Mouse (Mus musculus) liver, adult 2 months (tissue): ENCODE measurements around the gene Padi2. TPM values are rescaled to one million over a fixed set of nuclear protein-coding genes. Genes with fewer than 3 reads are reported as not detected.

Source experiments
- DNase-seq: peaks from one replicate; pipeline ENCODE4 v3.0.0-alpha.2; 2011; ENCODE audit warnings: low read depth, low spot score; ENCODE audit errors: extremely low read depth
- H3K27ac ChIP-seq: fragments of 200-500 bp; replicated peaks from 2 replicates; pipeline ENCODE4 v1.5.1; 2012; ENCODE audit warnings: low read depth, mild to moderate bottlenecking, control low read depth, inconsistent platforms, low read length; ENCODE audit not compliant: insufficient read depth
- H3K27me3 ChIP-seq: fragments of 200-500 bp; 2 replicates; pipeline ENCODE4 v1.6.1; 2012; ENCODE audit warnings: mild to moderate bottlenecking, moderate library complexity, low read length, inconsistent platforms; ENCODE audit not compliant: control insufficient read depth, insufficient read depth
- H3K36me3 ChIP-seq: fragments of 200-500 bp; 2 replicates; pipeline ENCODE4 v1.6.1; 2012; ENCODE audit warnings: low read length, inconsistent platforms; ENCODE audit not compliant: control insufficient read depth, insufficient read depth
- H3K4me1 ChIP-seq: fragments of 200-500 bp; 2 replicates; pipeline ENCODE4 v1.6.1; 2011; ENCODE audit warnings: low read length; ENCODE audit not compliant: control insufficient read depth, insufficient read depth
- H3K4me3 ChIP-seq: fragments of 200-500 bp; 2 replicates; pipeline ENCODE4 v1.5.1; 2011; ENCODE audit warnings: low read depth, mild to moderate bottlenecking, control low read depth, low read length, moderate library complexity; ENCODE audit not compliant: insufficient read depth
- H3K79me2 ChIP-seq: fragments of 200-500 bp; 2 replicates; pipeline ENCODE4 v1.6.1; 2012; ENCODE audit warnings: inconsistent platforms, mild to moderate bottlenecking, low read length, moderate library complexity; ENCODE audit not compliant: control insufficient read depth, insufficient read depth
- H3K9ac ChIP-seq: fragments of 200-500 bp; 2 replicates; pipeline ENCODE4 v1.6.1; 2012; ENCODE audit warnings: low read depth, mild to moderate bottlenecking, control low read depth, inconsistent platforms, low read length
- CTCF ChIP-seq: fragments of 200-500 bp; IDR thresholded peaks from 2 replicates; pipeline ENCODE4 v1.5.1; 2011; ENCODE audit warnings: low read depth, low read length, control low read depth
- POLR2A ChIP-seq: fragments of 200-500 bp; IDR thresholded peaks from 2 replicates; pipeline ENCODE4 v1.6.1; 2011; ENCODE audit warnings: low read length, control low read depth; ENCODE audit not compliant: insufficient read depth; ENCODE audit errors: extremely low read depth
- WGBS: fragments of 180-500 bp; shearing (Covaris S2); methylation state at CpG from one replicate; pipeline ENCODE4 v1.1.7; 2018; 5-methylcytosine and 5-hydroxymethylcytosine counted together
- polyA plus RNA-seq: library from polyadenylated mRNA; depleted of rRNA; stranded (reverse); fragments of >200 nt; gene quantifications from 2 replicates; pipeline ENCODE4 v1.2.3, GENCODE M21; 2012
- total RNA-seq: library from RNA; depleted of rRNA; stranded (reverse); fragments of >200 nt; gene quantifications from 2 replicates; pipeline ENCODE4 v1.2.3, GENCODE M21; 2014

Gene Padi2
- total and polyA plus RNA-seq, 2 experiments: 0.09 to 0.21 TPM

DNA sequence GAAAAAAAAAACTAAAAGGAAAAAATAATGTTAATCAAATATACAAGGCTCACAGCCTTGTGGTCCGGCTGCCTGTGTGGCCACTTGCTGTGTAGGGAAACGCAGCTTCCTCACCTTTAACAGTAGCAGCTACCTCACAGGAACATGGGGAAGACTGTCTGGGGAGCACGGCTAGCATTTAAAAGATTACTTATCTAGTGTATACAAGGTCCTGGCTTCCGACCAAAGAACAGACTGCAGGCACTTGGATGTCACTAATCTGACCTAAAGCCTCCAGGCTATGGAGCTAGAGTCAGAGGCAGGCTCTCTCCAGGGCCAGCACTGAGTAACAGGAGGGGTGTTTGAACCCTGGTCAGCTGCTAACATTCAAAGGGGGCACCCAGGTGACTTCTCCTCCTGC, 39.9 kb downstream of the Padi2 start:
- no peak for TF ChIP-seq POLR2A
- Histone ChIP-seq H3K36me3 (no peaks in the 10 kb centered on the region), H3K79me2 (no peaks in the 10 kb centered on the region), H3K4me1 (no peaks in the 10 kb centered on the region), H3K4me3 (no peak overlapping the region), H3K9ac (no peak overlapping the region), H3K27ac (no peak overlapping the region), H3K27me3 (no peaks in the 10 kb centered on the region)
- no peak for DNase-seq
- WGBS: 53% methylated on average over 4 of the region's 4 CpGs

GRCm38 (mm10) chr4:140946580-140947205, 40.5 kb downstream of the Padi2 start:
- H3K79me2 ChIP-seq: no peaks in the 10 kb centered on the region
- H3K9ac ChIP-seq: no peak overlapping the region
- no peaks in the 10 kb centered on the region for H3K36me3 ChIP-seq
- WGBS: 86% methylated on average over 14 of the region's 14 CpGs
- H3K27me3 ChIP-seq: no peaks in the 10 kb centered on the region
- no peaks in the 10 kb centered on the region for H3K4me1 ChIP-seq
- no peak overlapping the region for H3K4me3 ChIP-seq
- no peak for DNase-seq
- TF ChIP-seq POLR2A (no peak), CTCF (no peak)
- H3K27ac ChIP-seq: no peak overlapping the region

DNA sequence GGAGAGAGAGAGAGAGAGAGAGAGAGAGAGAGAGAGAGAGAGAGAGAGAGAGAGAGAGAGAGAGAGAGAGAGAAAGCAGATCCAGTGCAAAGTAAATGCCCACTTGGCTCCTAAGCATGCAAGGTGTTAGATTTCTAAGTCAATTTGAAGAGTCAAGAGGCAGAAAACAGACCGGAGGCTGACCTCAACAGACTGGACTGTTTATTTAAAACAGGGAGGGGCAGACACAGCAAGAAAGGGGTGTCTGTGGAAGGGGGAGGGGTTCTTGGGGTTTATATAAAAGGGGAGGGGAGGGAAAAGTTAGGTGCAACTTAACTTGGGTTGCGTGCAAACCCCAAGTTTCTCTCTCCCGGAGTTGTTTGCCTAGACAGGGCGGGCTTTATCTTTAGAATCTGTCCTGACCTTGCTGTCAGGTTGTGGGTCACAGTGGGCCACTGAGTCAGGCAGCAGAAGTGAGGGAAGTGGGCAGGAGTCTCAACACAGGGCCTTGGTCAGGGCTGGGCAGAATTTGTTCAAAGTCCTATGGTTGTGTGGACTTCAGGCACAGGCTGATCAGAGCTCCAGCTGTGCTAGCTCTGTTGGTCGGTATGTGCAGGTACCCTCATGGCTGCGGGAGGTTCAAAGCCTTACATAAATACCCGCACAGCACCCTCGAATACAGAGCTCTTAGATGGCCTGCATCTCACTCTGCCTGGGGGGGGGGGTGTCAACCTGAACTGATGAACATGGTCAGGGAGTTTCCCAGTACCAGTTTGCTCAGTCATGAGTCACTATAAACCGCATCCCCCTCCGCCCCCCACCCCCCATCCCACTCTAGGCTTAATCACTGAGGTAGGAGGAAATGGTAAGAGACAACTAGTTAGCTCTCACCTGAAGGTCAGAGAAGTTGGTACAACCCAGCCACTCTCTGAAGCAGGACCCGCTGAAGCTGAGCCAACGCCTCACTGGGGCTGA, 41.6 kb downstream of the Padi2 start:
- 80% methylated on average over 12 of the region's 12 CpGs for WGBS
- no peak for DNase-seq
- Histone ChIP-seq H3K9ac (no peak overlapping the region), H3K79me2 (no peaks in the 10 kb centered on the region), H3K4me3 (no peak overlapping the region), H3K36me3 (no peaks in the 10 kb centered on the region), H3K4me1 (no peaks in the 10 kb centered on the region), H3K27me3 (no peaks in the 10 kb centered on the region), H3K27ac (no peak overlapping the region)
- TF ChIP-seq CTCF (no peak), POLR2A (no peak)

DNA sequence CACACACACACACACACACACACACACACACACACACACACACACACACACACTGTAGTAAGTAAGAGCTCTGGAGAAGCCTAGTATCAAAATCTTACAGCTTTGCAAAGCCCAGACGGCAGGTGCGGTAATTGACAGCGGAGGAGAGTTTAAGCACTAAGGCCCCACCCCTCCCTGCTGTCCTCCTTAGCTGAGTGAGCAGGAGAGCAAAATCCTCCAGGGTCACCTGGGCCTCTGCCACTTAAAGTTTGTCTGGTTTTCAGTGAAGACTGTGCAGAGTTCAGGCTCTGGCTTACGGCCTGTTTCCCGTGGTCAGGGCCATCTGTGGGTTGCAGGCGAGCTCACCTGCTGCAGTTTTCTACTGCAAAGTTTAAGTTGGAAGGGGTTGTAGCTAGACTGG, 42.3 kb downstream of the Padi2 start:
- H3K9ac ChIP-seq: no peak overlapping the region
- no peak overlapping the region for H3K27ac ChIP-seq
- no peaks in the 10 kb centered on the region for H3K36me3 ChIP-seq
- TF ChIP-seq POLR2A (no peak), CTCF (no peak)
- H3K27me3 ChIP-seq: no peaks in the 10 kb centered on the region
- DNase-seq: no peak
- 93% methylated on average over 6 of the region's 6 CpGs for WGBS
- no peaks in the 10 kb centered on the region for H3K4me1 ChIP-seq
- H3K79me2 ChIP-seq: no peaks in the 10 kb centered on the region
- no peak overlapping the region for H3K4me3 ChIP-seq

- WGBS: 85% methylated on average over 8 of the region's 8 CpGs
- no peak for TF ChIP-seq POLR2A
- TF ChIP-seq CTCF: no peak
- Histone ChIP-seq H3K79me2 (no peaks in the 10 kb centered on the region), H3K9ac (no peak overlapping the region), H3K4me1 (no peaks in the 10 kb centered on the region), H3K4me3 (no peak overlapping the region), H3K27ac (no peak overlapping the region), H3K36me3 (no peaks in the 10 kb centered on the region), H3K27me3 (no peaks in the 10 kb centered on the region)
- no peak for DNase-seq
Observed at GRCm38 (mm10) chr4:140949052-140949451, 42.9 kb downstream of the Padi2 start.

- no peak for DNase-seq
- H3K36me3 ChIP-seq: no peaks in the 10 kb centered on the region
- H3K9ac ChIP-seq: no peak overlapping the region
- no peak overlapping the region for H3K4me3 ChIP-seq
- no peaks in the 10 kb centered on the region for H3K27me3 ChIP-seq
- H3K4me1 ChIP-seq: no peaks in the 10 kb centered on the region
- H3K79me2 ChIP-seq: no peaks in the 10 kb centered on the region
- TF ChIP-seq POLR2A (no peak), CTCF (no peak)
- 82% methylated on average over 16 of the region's 16 CpGs for WGBS
- no peak overlapping the region for H3K27ac ChIP-seq
Observed at GRCm38 (mm10) chr4:140949616-140950015, 43.5 kb downstream of the Padi2 start.
